Mouse (Mus musculus): ENCODE data around the gene Fer.

GRCm38 (mm10) chr17:63826767-63827166, 36.1 kb upstream of the Fer start:
- TF ChIP-seq CTCF (IDR thresholded peaks at IDR 0.05; ENCODE audit: low read depth, low read length) (no peak), POLR2A (IDR thresholded peaks at IDR 0.05; ENCODE audit: borderline replicate concordance, low read depth, low read length) (no peak)
